Mouse (Mus musculus): ENCODE measurements around the gene Stx6.

The Stx6 gene

GRCm38 (mm10) chr1:155158141-155158969, at the start of gene Stx6:
Stx6 (plus strand) TSS chr1:155158715.
- peak; percentile 95 to 97 for DNase-seq (ENCODE audit: low spot score in 2 of 2)

- no peak for DNase-seq (ENCODE audit: low spot score in 2 of 2)
These were observed 48.8 kb upstream of the Stx6 start for GRCm38 (mm10) chr1:155109387-155110350.

- DNase-seq (ENCODE audit: low spot score in 2 of 2) = no peak
These were observed 47.0 kb upstream of the Stx6 start for GRCm38 (mm10) chr1:155111491-155111890.

GRCm38 (mm10) chr1:155112118-155112517, 46.4 kb upstream of the Stx6 start:
- DNase-seq (ENCODE audit: low spot score in 2 of 2) = no peak

GRCm38 (mm10) chr1:155112875-155113274, 45.6 kb upstream of the Stx6 start:
- no peak for DNase-seq (ENCODE audit: low spot score in 2 of 2)

GRCm38 (mm10) chr1:155113946-155114345, 44.6 kb upstream of the Stx6 start:
- no peak for DNase-seq (ENCODE audit: low spot score in 2 of 2)

- no peak for DNase-seq (ENCODE audit: low spot score in 2 of 2)
These were observed 38.8 kb upstream of the Stx6 start for GRCm38 (mm10) chr1:155119719-155120118.

GRCm38 (mm10) chr1:155121977-155122939, 36.3 kb upstream of the Stx6 start:
- peak in 1 of 2 experiments; percentile 19 for DNase-seq (ENCODE audit: low spot score in 2 of 2)

GRCm38 (mm10) chr1:155124397-155124796, 34.1 kb upstream of the Stx6 start:
- no peak for DNase-seq (ENCODE audit: low spot score in 2 of 2)

- no peak for DNase-seq (ENCODE audit: low spot score in 2 of 2)
These were observed 31.8 kb upstream of the Stx6 start for GRCm38 (mm10) chr1:155126716-155127115.

- no peak for DNase-seq (ENCODE audit: low spot score in 2 of 2)
These were observed 31.0 kb upstream of the Stx6 start for GRCm38 (mm10) chr1:155127429-155127934.

- no peak for DNase-seq (ENCODE audit: low spot score in 2 of 2)
These were observed 23.6 kb upstream of the Stx6 start for GRCm38 (mm10) chr1:155134866-155135265.

GRCm38 (mm10) chr1:155138795-155139194, 19.7 kb upstream of the Stx6 start:
- DNase-seq (ENCODE audit: low spot score in 2 of 2) = no peak

GRCm38 (mm10) chr1:155140076-155140475, 18.4 kb upstream of the Stx6 start:
- DNase-seq (ENCODE audit: low spot score in 2 of 2) = peak in 1 of 2 experiments; percentile 32

- no peak for DNase-seq (ENCODE audit: low spot score in 2 of 2)
These were observed 12.9 kb upstream of the Stx6 start for GRCm38 (mm10) chr1:155145620-155146019.

- DNase-seq (ENCODE audit: low spot score in 2 of 2) = no peak
These were observed 11.9 kb upstream of the Stx6 start, which contains the start of gene Mr1 for GRCm38 (mm10) chr1:155146572-155146980. Mr1 (minus strand) TSS chr1:155146814.

GRCm38 (mm10) chr1:155147228-155147627, 11.3 kb upstream of the Stx6 start:
- no peak for DNase-seq (ENCODE audit: low spot score in 2 of 2)

GRCm38 (mm10) chr1:155149403-155149802, 9.1 kb upstream of the Stx6 start:
- DNase-seq (ENCODE audit: low spot score in 2 of 2) = no peak

- no peak for DNase-seq (ENCODE audit: low spot score in 2 of 2)
These were observed 7.7 kb upstream of the Stx6 start for GRCm38 (mm10) chr1:155150821-155151220.

- DNase-seq (ENCODE audit: low spot score in 2 of 2) = no peak
These were observed 4.6 kb upstream of the Stx6 start for GRCm38 (mm10) chr1:155153906-155154305.

GRCm38 (mm10) chr1:155158970-155159484, 512 bp downstream of the Stx6 start:
- DNase-seq (ENCODE audit: low spot score in 2 of 2) = peak in 1 of 2 experiments; percentile 30

Measured in frontal cortex, postnatal 14 days (tissue).